Mouse (Mus musculus) hindbrain, embryonic 16.5 days (tissue): ENCODE results near the gene Ccdc93. TPM values are rescaled to one million over a fixed set of nuclear protein-coding genes. Genes with fewer than 3 reads are reported as not detected.

ENCODE experiments used
- ATAC-seq: fragments of 200-750 bp; cut with Nextera tagmentation; 2 replicates; pipeline ENCODE4 v1.8.0; 2017; ENCODE audit warnings: moderate TSS enrichment, moderate library complexity
- H3K27ac ChIP-seq: fragments of 300-500 bp; sonication (generic); 2 replicates; pipeline ENCODE4 v1.5.1; 2014; ENCODE audit warnings: low read depth, mild to moderate bottlenecking, control low read depth, low read length, moderate library complexity
- H3K27me3 ChIP-seq: fragments of 300-500 bp; sonication (generic); replicated peaks from 2 replicates; pipeline ENCODE4 v1.6.1; 2014; ENCODE audit warnings: low read length; ENCODE audit not compliant: control insufficient read depth, insufficient read depth
- H3K36me3 ChIP-seq: fragments of 300-500 bp; sonication (generic); 2 replicates; pipeline ENCODE4 v1.6.1; 2014; ENCODE audit warnings: mild to moderate bottlenecking, low read length, moderate library complexity, mixed read lengths; ENCODE audit not compliant: control insufficient read depth, insufficient read depth
- H3K4me1 ChIP-seq: fragments of 300-500 bp; sonication (generic); 2 replicates; pipeline ENCODE4 v1.6.1; 2014; ENCODE audit warnings: low read depth, low read length; ENCODE audit not compliant: control insufficient read depth, insufficient read depth
- H3K4me2 ChIP-seq: fragments of 300-500 bp; sonication (generic); 2 replicates; pipeline ENCODE4 v1.6.1; 2014; ENCODE audit warnings: mild to moderate bottlenecking, low read length, control low read depth, moderate library complexity
- H3K4me3 ChIP-seq: fragments of 300-500 bp; sonication (generic); 2 replicates; pipeline ENCODE4 v1.5.1; 2014; ENCODE audit warnings: mild to moderate bottlenecking, low read length, control low read depth, moderate library complexity
- H3K9ac ChIP-seq: fragments of 300-500 bp; sonication (generic); 2 replicates; pipeline ENCODE4 v1.6.1; 2014; ENCODE audit warnings: low read depth, mild to moderate bottlenecking, control low read depth, low read length, moderate library complexity
- H3K9me3 ChIP-seq: fragments of 300-500 bp; sonication (generic); 2 replicates; pipeline ENCODE4 v1.6.1; 2014; ENCODE audit warnings: mild to moderate bottlenecking, low read length, moderate library complexity; ENCODE audit not compliant: control insufficient read depth
- WGBS: fragments of 180-500 bp; shearing (Covaris S2); extraction: QIAGEN DNeasy Blood & Tissue Kit; methylation state at CpG from one replicate; pipeline ENCODE4 v1.1.7; 2014; 5-methylcytosine and 5-hydroxymethylcytosine counted together
- polyA plus RNA-seq: library from polyadenylated mRNA; unstranded; fragments of >200 nt; fragmentation: Nextera tagmentation; extraction: Ambion mirVana; gene quantifications from 2 replicates; pipeline ENCODE4 v1.2.1, GENCODE M21; 2015

The Ccdc93 gene
- polyA plus RNA-seq, 1 experiment from 2014 or later, result 11.7 TPM

DNA sequence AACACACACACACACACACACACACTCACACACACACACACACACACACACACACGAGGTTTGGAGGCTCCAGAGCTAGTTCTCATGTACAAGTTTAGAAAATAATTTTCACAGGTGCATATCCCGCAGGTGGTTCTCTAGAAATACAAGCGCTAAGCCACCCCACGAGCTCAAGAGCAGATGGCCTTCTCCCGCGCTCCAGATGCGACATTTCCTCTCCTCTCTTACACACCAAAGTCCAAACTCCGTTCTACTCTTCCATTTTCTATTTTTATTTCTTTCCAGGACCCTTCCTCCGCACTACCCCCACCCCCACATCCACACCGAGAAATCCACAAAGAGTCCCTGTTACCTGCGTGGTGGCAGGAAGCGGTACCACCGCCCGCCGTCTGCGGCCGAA, 96.2 kb downstream of the Ccdc93 start:
- peaks cover 8% of the 10 kb centered on the region for H3K4me1 ChIP-seq
- H3K9ac ChIP-seq, result no peak overlapping the region
- no peaks in the 10 kb centered on the region for H3K9me3 ChIP-seq
- WGBS, result 44% methylated on average over 17 of the region's 17 CpGs
- ATAC-seq, result no peak
- H3K4me2 ChIP-seq, result peak overlapping the region; percentile 81
- H3K36me3 ChIP-seq, result no peaks in the 10 kb centered on the region
- H3K27ac ChIP-seq, result no peak overlapping the region
- H3K27me3 ChIP-seq, result peaks cover 10% of the 10 kb centered on the region
- H3K4me3 ChIP-seq, result peak overlapping the region; percentile 43

- Histone ChIP-seq H3K4me3 (peak overlapping the region; percentile 43), H3K9ac (peak overlapping the region; percentile 47), H3K4me1 (peaks cover 8% of the 10 kb centered on the region), H3K27ac (no peak overlapping the region), H3K36me3 (no peaks in the 10 kb centered on the region), H3K4me2 (peak overlapping the region; percentile 81), H3K27me3 (peaks cover 10% of the 10 kb centered on the region), H3K9me3 (no peaks in the 10 kb centered on the region)
- 17% methylated on average over 51 of the region's 55 CpGs for WGBS
- ATAC-seq, result peak; percentile 66
Measured at GRCm38 (mm10) chr1:121527600-121528398, 97.0 kb downstream of the Ccdc93 start.

DNA sequence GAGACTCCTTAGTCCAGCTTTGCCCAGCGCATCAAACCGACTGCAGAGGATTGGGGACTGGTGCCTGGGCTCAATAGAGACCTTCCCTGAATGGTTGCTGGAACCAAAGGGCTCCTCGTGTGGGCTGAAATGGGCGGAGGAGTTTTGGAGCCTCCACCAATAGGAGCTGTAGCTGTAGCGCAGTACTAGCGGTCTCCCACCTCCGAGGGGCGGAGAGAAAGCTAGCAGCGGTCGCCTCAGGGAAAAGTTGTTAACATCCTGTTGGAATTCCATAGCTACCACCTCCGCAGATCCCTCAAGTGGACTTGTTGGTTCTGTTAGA, 97.5 kb downstream of the Ccdc93 start, which contains the start of gene Htr5b:
Gene Htr5b, minus strand, starts transcription at position 67 of the 322 bp plus-strand sequence.
- Histone ChIP-seq H3K4me3 (peak within 1 kb of the TSS; percentile 43), H3K9me3 (no peaks in the 10 kb centered on the region), H3K4me2 (peak within 1 kb of the TSS; percentile 81), H3K27ac (no peak within 1 kb of the TSS), H3K4me1 (peaks cover 8% of the 10 kb centered on the region), H3K27me3 (peaks cover 10% of the 10 kb centered on the region), H3K36me3 (no peaks in the 10 kb centered on the region), H3K9ac (peak within 1 kb of the TSS; percentile 47)
- ATAC-seq, result peak; percentile 93
- 7% methylated on average over 11 of the region's 11 CpGs for WGBS

DNA sequence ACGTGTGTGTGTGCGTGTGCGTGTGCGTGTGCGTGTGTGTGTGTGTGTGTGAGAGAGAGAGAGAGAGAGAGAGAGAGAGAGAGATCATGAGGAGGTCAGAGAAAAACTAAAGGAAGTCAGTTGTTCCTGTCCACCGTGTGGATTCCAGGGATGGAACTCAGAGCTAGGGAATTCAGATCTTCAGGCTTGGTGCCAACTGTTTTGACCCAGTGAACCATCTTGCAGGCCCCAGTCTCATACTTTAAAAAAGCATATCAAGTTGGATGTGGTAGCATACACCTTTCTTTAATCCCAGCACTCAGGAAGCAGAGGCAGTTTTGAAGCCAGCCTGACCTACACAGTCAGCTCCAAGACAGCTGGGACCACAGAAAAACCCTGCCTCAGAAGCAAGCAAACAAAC, 98.4 kb downstream of the Ccdc93 start:
- Histone ChIP-seq H3K9ac (no peak overlapping the region), H3K4me1 (peaks cover 8% of the 10 kb centered on the region), H3K4me3 (no peak overlapping the region), H3K4me2 (no peak overlapping the region), H3K27ac (no peak overlapping the region), H3K27me3 (peaks cover 10% of the 10 kb centered on the region), H3K9me3 (no peaks in the 10 kb centered on the region), H3K36me3 (no peaks in the 10 kb centered on the region)
- ATAC-seq, result no peak
- WGBS, result 89% methylated on average over 6 of the region's 6 CpGs

- H3K4me2 ChIP-seq, result no peak overlapping the region
- H3K9ac ChIP-seq, result no peak overlapping the region
- no peak for ATAC-seq
- H3K27ac ChIP-seq, result no peak overlapping the region
- H3K27me3 ChIP-seq, result peaks cover 4% of the 10 kb centered on the region
- no peak overlapping the region for H3K4me3 ChIP-seq
- WGBS, result 70% methylated on average over 7 of the region's 7 CpGs
- no peaks in the 10 kb centered on the region for H3K9me3 ChIP-seq
- H3K4me1 ChIP-seq, result peaks cover 8% of the 10 kb centered on the region
- no peaks in the 10 kb centered on the region for H3K36me3 ChIP-seq
Measured at GRCm38 (mm10) chr1:121531439-121531838, 100.6 kb downstream of the Ccdc93 start.

DNA sequence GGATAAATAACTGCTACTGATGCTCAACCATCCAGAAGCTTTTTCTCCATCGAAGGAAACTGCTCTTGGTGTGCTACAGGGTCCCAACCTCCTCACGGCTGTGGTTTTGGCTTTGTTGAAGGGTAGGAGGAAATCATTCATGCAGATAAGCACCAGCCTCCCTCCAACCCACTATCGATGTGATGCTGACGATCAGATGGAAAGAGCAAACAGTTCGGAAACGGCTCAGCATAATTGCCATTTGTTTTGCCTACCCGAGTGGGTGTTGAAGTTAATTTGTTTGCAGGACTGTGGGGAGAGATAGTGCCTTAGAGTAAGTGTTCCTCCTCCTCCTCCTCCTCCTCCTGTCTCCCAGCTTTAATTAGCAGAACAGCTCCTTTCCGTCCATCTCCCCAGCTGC, 109.5 kb downstream of the Ccdc93 start:
- Histone ChIP-seq H3K27ac (no peak overlapping the region), H3K27me3 (no peaks in the 10 kb centered on the region), H3K4me2 (no peak overlapping the region), H3K4me3 (no peak overlapping the region), H3K36me3 (no peaks in the 10 kb centered on the region), H3K4me1 (no peaks in the 10 kb centered on the region), H3K9ac (no peak overlapping the region), H3K9me3 (no peaks in the 10 kb centered on the region)
- 67% methylated on average over 8 of the region's 8 CpGs for WGBS
- ATAC-seq, result no peak

GRCm38 (mm10) chr1:121546844-121547243, 116.0 kb downstream of the Ccdc93 start:
- no peak overlapping the region for H3K4me2 ChIP-seq
- 83% methylated on average over 2 of the region's 2 CpGs for WGBS
- no peak overlapping the region for H3K27ac ChIP-seq
- no peaks in the 10 kb centered on the region for H3K9me3 ChIP-seq
- H3K4me1 ChIP-seq, result no peaks in the 10 kb centered on the region
- H3K9ac ChIP-seq, result no peak overlapping the region
- H3K4me3 ChIP-seq, result no peak overlapping the region
- H3K36me3 ChIP-seq, result peaks cover 6% of the 10 kb centered on the region; the same call in 1 of the 2 replicates
- no peak for ATAC-seq
- no peaks in the 10 kb centered on the region for H3K27me3 ChIP-seq

- H3K27me3 ChIP-seq, result no peaks in the 10 kb centered on the region
- no peak overlapping the region for H3K27ac ChIP-seq
- WGBS, result 95% methylated on average over 4 of the region's 4 CpGs
- no peak overlapping the region for H3K9ac ChIP-seq
- no peak overlapping the region for H3K4me3 ChIP-seq
- ATAC-seq, result no peak
- H3K9me3 ChIP-seq, result no peaks in the 10 kb centered on the region
- peaks cover 14% of the 10 kb centered on the region for H3K36me3 ChIP-seq
- no peak overlapping the region for H3K4me2 ChIP-seq
- no peaks in the 10 kb centered on the region for H3K4me1 ChIP-seq
Measured at GRCm38 (mm10) chr1:121548667-121549066, 117.8 kb downstream of the Ccdc93 start.

DNA sequence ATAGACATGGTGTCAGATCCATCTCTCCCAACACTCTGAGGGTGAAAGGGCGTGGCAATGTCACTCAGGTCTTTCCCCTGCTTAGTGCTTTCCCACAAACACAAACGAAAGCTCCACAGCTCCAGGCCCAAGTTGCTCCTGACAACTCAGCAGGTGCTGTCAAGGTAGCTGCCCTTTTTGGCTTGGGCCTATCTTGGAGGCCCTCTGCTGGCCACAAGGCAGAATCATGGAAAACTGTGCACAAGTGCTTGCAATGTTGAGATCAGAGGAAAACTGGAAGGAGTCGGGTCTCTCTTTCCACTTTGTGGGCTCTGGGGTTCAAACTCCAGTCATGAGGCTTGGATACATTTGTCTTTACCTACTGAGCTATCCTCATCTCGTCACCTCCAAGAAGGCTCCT, 118.6 kb downstream of the Ccdc93 start:
- 77% methylated on average over 4 of the region's 4 CpGs for WGBS
- Histone ChIP-seq H3K9ac (no peak overlapping the region), H3K4me1 (no peaks in the 10 kb centered on the region), H3K9me3 (no peaks in the 10 kb centered on the region), H3K36me3 (peaks cover 19% of the 10 kb centered on the region), H3K4me2 (no peak overlapping the region), H3K4me3 (no peak overlapping the region), H3K27ac (no peak overlapping the region), H3K27me3 (no peaks in the 10 kb centered on the region)
- ATAC-seq, result no peak
